Mouse (Mus musculus): ENCODE measurements around the gene Uhrf1bp1. TPM values are rescaled to one million over a fixed set of nuclear protein-coding genes. Genes with fewer than 3 reads are reported as not detected.

The Uhrf1bp1 gene
- polyA plus RNA-seq, 1 experiment = 17.0 TPM

GRCm38 (mm10) chr17:27935091-27935490 lies 78.8 kb downstream of the Uhrf1bp1 start:
- no peaks in the 10 kb centered on the region for H3K4me1 ChIP-seq (ENCODE audit: control insufficient read depth, insufficient read depth, low read length)

GRCm38 (mm10) chr17:27937054-27937615 lies 80.9 kb downstream of the Uhrf1bp1 start:
- Histone ChIP-seq H3K27ac (ENCODE audit: control insufficient read depth, insufficient read depth, low read depth, low read length) (no peak overlapping the region), H3K4me1 (ENCODE audit: control insufficient read depth, insufficient read depth, low read length) (peaks cover 5% of the 10 kb centered on the region; the same call in 1 of the 2 replicates), H3K36me3 (ENCODE audit: control insufficient read depth, insufficient read depth, low read length) (no peaks in the 10 kb centered on the region), H3K27me3 (ENCODE audit: control insufficient read depth, insufficient read depth, low read length) (no peaks in the 10 kb centered on the region), H3K4me3 (ENCODE audit: control insufficient read depth, low read depth, low read length) (no peak overlapping the region)
- TF ChIP-seq POLR2A (IDR thresholded peaks at IDR 0.05; ENCODE audit: control insufficient read depth, low read depth, low read length) (no peak), CTCF (IDR thresholded peaks at IDR 0.05; ENCODE audit: control insufficient read depth, insufficient read depth, insufficient replicate concordance, low read depth, low read length) (no peak)

More at GRCm38 (mm10) chr17:27935091-27935490, 78.8 kb downstream of the Uhrf1bp1 start:
- TF ChIP-seq CTCF (IDR thresholded peaks at IDR 0.05; ENCODE audit: control insufficient read depth, insufficient read depth, insufficient replicate concordance, low read depth, low read length) (no peak), POLR2A (IDR thresholded peaks at IDR 0.05; ENCODE audit: control insufficient read depth, low read depth, low read length) (no peak)
- H3K4me3 ChIP-seq (ENCODE audit: control insufficient read depth, low read depth, low read length) = no peak overlapping the region
- H3K36me3 ChIP-seq (ENCODE audit: control insufficient read depth, insufficient read depth, low read length) = no peaks in the 10 kb centered on the region
- no peak overlapping the region for H3K27ac ChIP-seq (ENCODE audit: control insufficient read depth, insufficient read depth, low read depth, low read length)
- H3K27me3 ChIP-seq (ENCODE audit: control insufficient read depth, insufficient read depth, low read length) = no peaks in the 10 kb centered on the region

GRCm38 (mm10) chr17:27938121-27938754 lies 82.0 kb downstream of the Uhrf1bp1 start:
- TF ChIP-seq CTCF (IDR thresholded peaks at IDR 0.05; ENCODE audit: control insufficient read depth, insufficient read depth, insufficient replicate concordance, low read depth, low read length) (no peak), POLR2A (IDR thresholded peaks at IDR 0.05; ENCODE audit: control insufficient read depth, low read depth, low read length) (no peak)
- Histone ChIP-seq H3K36me3 (ENCODE audit: control insufficient read depth, insufficient read depth, low read length) (no peaks in the 10 kb centered on the region), H3K27me3 (ENCODE audit: control insufficient read depth, insufficient read depth, low read length) (no peaks in the 10 kb centered on the region), H3K4me3 (ENCODE audit: control insufficient read depth, low read depth, low read length) (no peak overlapping the region), H3K27ac (ENCODE audit: control insufficient read depth, insufficient read depth, low read depth, low read length) (no peak overlapping the region), H3K4me1 (ENCODE audit: control insufficient read depth, insufficient read depth, low read length) (peaks cover 5% of the 10 kb centered on the region; the same call in 1 of the 2 replicates)

GRCm38 (mm10) chr17:27939028-27939427 lies 82.8 kb downstream of the Uhrf1bp1 start:
- Histone ChIP-seq H3K4me3 (ENCODE audit: control insufficient read depth, low read depth, low read length) (no peak overlapping the region), H3K36me3 (ENCODE audit: control insufficient read depth, insufficient read depth, low read length) (no peaks in the 10 kb centered on the region), H3K27me3 (ENCODE audit: control insufficient read depth, insufficient read depth, low read length) (no peaks in the 10 kb centered on the region), H3K27ac (ENCODE audit: control insufficient read depth, insufficient read depth, low read depth, low read length) (no peak overlapping the region), H3K4me1 (ENCODE audit: control insufficient read depth, insufficient read depth, low read length) (peaks cover 5% of the 10 kb centered on the region; the same call in 1 of the 2 replicates)
- no peak for TF ChIP-seq CTCF (IDR thresholded peaks at IDR 0.05; ENCODE audit: control insufficient read depth, insufficient read depth, insufficient replicate concordance, low read depth, low read length)
- no peak for TF ChIP-seq POLR2A (IDR thresholded peaks at IDR 0.05; ENCODE audit: control insufficient read depth, low read depth, low read length)

- no peak for TF ChIP-seq CTCF (IDR thresholded peaks at IDR 0.05; ENCODE audit: control insufficient read depth, insufficient read depth, insufficient replicate concordance, low read depth, low read length)
- TF ChIP-seq POLR2A (IDR thresholded peaks at IDR 0.05; ENCODE audit: control insufficient read depth, low read depth, low read length) = no peak
- H3K27ac ChIP-seq (ENCODE audit: control insufficient read depth, insufficient read depth, low read depth, low read length) = no peak overlapping the region
- H3K4me1 ChIP-seq (ENCODE audit: control insufficient read depth, insufficient read depth, low read length) = peaks cover 5% of the 10 kb centered on the region; the same call in 1 of the 2 replicates
- H3K27me3 ChIP-seq (ENCODE audit: control insufficient read depth, insufficient read depth, low read length) = no peaks in the 10 kb centered on the region
- H3K36me3 ChIP-seq (ENCODE audit: control insufficient read depth, insufficient read depth, low read length) = no peaks in the 10 kb centered on the region
- no peak overlapping the region for H3K4me3 ChIP-seq (ENCODE audit: control insufficient read depth, low read depth, low read length)
These were observed 84.1 kb downstream of the Uhrf1bp1 start for GRCm38 (mm10) chr17:27940352-27940751.

GRCm38 (mm10) chr17:27941178-27941577 lies 84.9 kb downstream of the Uhrf1bp1 start:
- Histone ChIP-seq H3K27me3 (ENCODE audit: control insufficient read depth, insufficient read depth, low read length) (no peaks in the 10 kb centered on the region), H3K27ac (ENCODE audit: control insufficient read depth, insufficient read depth, low read depth, low read length) (no peak overlapping the region), H3K4me1 (ENCODE audit: control insufficient read depth, insufficient read depth, low read length) (peaks cover 5% of the 10 kb centered on the region; the same call in 1 of the 2 replicates), H3K36me3 (ENCODE audit: control insufficient read depth, insufficient read depth, low read length) (no peaks in the 10 kb centered on the region), H3K4me3 (ENCODE audit: control insufficient read depth, low read depth, low read length) (no peak overlapping the region)
- no peak for TF ChIP-seq POLR2A (IDR thresholded peaks at IDR 0.05; ENCODE audit: control insufficient read depth, low read depth, low read length)
- TF ChIP-seq CTCF (IDR thresholded peaks at IDR 0.05; ENCODE audit: control insufficient read depth, insufficient read depth, insufficient replicate concordance, low read depth, low read length) = no peak

GRCm38 (mm10) chr17:27941698-27942097 lies 85.5 kb downstream of the Uhrf1bp1 start:
- Histone ChIP-seq H3K4me1 (ENCODE audit: control insufficient read depth, insufficient read depth, low read length) (peaks cover 5% of the 10 kb centered on the region; the same call in 1 of the 2 replicates), H3K27me3 (ENCODE audit: control insufficient read depth, insufficient read depth, low read length) (no peaks in the 10 kb centered on the region), H3K36me3 (ENCODE audit: control insufficient read depth, insufficient read depth, low read length) (no peaks in the 10 kb centered on the region), H3K4me3 (ENCODE audit: control insufficient read depth, low read depth, low read length) (no peak overlapping the region), H3K27ac (ENCODE audit: control insufficient read depth, insufficient read depth, low read depth, low read length) (no peak overlapping the region)
- TF ChIP-seq CTCF (IDR thresholded peaks at IDR 0.05; ENCODE audit: control insufficient read depth, insufficient read depth, insufficient replicate concordance, low read depth, low read length) = 0 out of 2 replicates have a peak, but pooled peaks have one; percentile 9
- TF ChIP-seq POLR2A (IDR thresholded peaks at IDR 0.05; ENCODE audit: control insufficient read depth, low read depth, low read length) = no peak

All from testis, adult 2 months (tissue).